Mouse (Mus musculus): Measurements from ENCODE around the gene Pacs2.
A peak's percentile ranks its signal among the peaks of the same experiment; 100 is the strongest.

Gene Pacs2

DNA sequence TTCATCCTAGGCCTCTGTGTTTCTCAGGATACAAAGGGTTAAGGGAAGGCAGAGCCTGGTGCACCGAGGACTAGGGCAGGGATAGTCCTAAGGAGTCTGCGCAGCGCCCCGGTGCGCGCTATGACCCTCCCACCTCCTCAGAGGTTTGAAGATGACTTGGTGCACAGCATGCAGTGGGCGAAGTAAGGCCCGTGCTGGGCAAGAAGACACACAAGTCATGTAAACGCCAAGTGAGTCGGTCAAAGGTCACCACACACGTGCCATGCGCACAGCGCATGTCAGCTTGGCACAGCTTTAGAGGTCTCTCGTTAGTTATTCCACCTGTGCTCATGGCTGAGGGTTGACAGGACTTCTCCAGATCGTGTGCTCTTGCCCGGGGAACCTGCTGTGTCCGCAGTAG is 75.7 kb downstream of the Pacs2 start:
- DNase-seq (ENCODE audit: low spot score) = no peak

DNA sequence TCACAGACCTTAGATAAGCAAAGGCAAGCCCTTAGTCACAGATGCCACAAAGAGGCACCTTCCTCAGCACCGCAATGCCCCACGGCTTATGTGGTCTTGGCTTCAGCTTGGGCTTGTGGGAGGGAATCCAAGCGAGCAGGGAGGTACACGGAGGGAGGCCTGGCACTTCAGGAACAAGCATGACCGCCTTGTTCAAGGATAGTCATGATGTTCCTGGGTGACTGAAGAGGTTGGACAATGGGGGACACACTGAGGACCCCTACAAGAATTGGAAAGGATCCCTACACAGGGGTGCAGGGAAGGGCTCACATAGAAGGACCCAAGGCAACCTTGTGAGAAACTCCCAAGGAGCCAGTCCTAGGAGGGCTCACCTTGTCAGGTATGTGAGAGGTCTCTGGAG is 82.7 kb downstream of the Pacs2 start:
- no peak for DNase-seq (ENCODE audit: low spot score)

DNA sequence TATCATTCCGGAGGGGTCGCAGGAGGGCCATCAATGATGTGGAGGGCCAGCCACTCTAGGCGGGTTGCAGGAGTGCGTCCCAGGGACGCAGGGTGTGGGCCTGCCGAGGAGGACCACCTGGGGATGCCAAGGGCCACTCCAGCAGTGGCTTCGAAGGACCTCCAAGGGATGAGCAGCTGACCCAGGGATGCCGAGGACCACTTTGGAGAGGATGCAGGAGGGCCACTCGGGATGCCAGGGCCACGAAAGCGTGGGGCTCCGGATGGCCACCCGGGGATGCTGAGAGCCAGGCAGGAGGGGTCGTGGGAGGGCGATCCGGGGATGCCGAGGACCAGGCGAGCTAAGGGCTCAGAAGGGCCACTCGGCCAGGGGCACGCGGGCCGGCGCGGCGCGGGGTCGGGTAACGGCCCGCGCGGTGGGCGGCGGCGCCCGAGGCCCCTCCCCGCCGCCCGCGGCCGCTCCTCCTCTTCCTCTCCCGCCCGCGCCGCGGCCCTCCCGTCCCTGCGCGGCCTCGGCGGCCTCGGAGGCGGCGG is 83.5 kb downstream of the Pacs2 start, which contains the start of gene Mta1:
Gene Mta1 (plus strand): TSS at position 530 of the 533 bp plus-strand sequence.
- DNase-seq (ENCODE audit: low spot score) = peak; percentile 81

DNA sequence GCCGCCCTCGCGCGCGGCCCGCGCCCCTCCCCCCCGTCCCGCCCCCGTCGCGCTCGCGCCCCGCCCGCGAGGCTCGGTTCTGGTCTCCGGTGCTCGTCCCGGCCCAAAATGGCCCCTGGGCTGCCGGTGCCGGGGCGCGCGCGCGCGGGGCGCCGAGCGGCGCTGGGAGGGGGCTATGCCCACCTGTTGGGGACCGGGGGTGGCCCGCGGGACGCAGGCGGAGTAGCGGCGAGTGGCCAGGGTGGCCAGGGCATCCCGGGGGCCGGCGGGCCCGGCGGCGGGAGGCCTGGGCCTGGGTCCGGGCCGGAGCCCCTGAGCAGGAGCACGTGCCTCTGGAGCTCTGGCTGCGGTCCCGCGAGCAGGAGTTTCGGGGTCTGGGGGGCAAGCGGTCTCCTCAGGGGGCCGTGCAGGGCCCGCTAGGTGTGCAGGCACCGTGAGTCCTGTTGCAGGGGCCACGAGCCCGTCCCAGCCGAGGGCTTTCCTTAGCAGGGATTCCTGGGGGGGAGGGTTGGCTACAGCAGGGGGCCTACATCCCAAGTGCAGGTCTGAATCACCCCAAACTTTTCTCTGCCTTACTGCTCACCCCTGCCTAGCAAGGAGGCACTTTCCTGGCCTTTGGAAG is 84.3 kb downstream of the Pacs2 start:
- peak; percentile 20 for DNase-seq (ENCODE audit: low spot score)

DNA sequence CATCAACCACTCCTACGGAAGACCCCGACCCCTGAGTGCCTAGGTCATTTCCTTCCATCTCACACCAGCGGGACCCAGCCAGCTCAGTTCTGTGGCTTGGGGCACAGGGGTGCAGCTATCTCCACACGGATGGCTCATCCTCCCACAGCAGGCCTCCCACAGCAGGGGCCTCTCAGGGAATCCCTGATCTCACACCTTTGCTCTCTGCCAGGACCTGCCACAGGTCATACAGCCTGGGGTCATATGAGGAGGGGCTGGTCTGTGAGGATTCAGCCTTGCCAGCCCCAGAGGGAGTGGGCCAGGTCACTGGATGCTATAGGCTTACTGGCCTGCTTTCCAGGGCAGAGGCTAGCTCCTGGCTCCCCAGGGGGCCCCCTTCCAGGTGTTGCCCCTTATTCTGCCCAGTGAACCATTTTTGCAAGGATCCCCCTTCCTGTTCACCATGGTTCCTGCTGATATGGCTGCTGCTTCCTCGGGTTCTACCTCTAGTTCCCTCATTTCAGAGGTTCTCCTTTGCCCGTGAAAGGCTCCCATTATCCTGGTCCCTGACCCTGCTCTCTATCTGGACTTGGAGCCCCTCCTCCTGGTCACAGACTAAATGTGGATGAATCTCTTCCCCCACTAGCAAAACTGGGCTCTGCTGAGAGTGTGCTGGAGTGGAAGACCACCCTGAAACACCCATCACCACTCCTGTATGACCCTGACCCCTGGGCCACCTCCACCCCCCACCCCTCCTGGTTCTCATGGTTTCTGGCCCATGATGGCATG is 85.3 kb downstream of the Pacs2 start:
- DNase-seq (ENCODE audit: low spot score) = no peak

DNA sequence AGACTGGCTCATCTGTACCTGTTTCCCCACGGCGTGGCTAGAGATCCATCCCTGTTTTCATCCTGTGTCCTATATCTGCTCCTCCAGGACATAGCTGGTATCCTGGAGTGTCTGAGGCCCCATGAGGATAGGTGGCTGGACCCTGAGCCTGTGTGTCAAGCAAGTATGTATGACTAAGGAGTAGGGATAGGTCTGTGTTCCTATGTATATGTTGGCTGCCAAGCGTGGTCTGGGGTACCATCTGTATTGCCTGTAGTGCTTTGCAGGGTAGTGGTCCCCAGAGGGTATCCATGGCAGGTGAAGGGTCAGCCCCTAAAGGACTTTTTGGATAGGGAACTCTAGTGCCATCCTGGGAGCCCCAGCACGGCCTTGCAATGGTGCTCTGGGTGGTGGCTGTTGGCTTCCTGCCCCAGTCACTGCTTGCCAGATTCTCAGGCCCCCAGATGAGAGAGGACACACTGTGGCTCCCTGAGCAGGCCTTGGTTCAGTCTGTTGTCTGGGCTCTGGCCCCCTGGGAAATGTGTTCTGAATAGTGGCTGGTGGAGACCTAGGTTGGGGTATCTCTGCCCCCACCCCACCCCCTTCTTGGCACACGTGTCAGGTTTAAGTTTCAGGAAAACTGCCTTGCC is 86.3 kb downstream of the Pacs2 start:
- no peak for DNase-seq (ENCODE audit: low spot score)

DNA sequence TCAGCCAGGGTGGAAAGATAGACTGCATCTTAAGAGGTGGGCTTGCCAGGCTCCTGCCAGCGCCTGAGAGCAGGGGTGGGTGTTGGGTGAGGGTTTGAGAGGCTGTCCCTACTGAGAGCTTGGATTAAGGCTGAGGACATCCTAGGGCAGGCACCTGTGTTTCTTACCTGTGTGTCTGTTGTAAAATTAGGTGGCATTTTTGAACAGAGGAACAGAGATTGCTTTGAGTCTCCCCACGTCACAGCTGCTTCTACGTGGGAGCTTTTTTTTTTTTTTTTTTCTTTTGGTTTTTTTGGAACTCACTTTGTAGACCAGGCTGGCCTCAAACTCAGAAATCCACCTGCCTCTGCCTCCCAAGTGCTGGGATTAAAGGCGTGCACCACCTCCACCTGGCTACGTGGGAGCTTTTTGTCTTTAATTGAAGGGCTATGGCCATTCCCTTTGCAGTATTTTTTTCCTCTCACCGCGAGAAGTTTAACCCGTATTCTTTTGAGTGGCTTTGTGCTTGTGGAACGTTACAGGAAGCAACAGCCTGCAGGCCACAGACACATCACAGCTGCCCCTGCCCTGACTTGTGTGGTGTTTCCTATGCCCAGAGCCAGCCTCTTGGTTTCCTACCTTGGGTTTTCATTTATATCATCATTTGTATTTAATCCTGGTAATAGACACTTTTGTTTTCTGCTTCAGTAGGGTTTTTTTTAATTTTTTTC is 87.1 kb downstream of the Pacs2 start:
- DNase-seq (ENCODE audit: low spot score) = no peak

DNA sequence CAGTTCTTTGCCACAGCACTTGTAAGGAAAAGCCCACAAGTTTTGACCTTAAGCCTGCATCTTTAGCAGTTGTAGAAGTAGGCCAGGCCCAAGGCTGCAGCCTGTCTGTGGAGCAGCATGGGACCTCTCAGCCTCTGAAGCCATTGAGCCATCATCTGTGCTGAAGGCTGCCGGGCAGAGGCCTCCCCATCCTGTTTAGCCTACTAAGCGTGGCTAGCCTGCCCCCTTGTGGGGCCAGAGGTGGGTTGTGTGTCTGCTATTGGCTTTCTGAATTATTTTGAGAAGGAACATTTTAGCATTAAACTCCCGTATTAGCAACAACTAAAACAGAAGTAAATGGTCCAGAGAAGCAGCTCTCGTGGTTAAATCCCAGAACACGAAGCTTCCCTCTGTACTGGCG is 88.2 kb downstream of the Pacs2 start:
- DNase-seq (ENCODE audit: low spot score) = peak; percentile 61

DNA sequence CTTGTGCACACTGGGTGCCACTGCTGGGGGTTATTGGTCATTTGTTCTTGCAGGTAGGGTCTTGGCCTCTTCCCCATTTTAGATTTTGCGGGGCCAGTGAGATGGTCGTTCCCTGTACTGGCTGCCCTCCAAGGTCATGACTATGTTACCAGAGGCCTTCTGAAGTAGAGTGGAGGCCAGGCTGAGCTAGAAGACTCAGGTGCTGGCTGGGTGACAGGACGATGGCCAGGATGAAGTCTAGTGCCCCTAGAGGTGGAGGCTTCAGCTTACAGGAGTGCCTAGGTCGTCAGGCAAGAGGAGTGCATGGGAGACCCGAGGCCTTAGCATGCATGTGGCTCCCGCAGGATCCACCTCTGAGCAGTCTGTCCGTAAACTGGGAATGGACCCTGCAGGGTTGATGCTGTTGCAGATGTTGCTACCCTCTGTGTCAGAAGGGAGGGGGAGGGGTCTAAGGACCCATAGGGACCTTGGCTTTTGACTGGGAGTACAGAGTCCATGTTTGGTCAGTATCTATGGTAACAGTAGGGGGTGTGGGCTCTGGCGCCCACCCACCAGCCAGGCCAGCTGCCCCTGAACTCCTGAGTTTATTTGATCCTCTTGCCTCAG is 89.6 kb downstream of the Pacs2 start:
- DNase-seq (ENCODE audit: low spot score) = no peak

DNA sequence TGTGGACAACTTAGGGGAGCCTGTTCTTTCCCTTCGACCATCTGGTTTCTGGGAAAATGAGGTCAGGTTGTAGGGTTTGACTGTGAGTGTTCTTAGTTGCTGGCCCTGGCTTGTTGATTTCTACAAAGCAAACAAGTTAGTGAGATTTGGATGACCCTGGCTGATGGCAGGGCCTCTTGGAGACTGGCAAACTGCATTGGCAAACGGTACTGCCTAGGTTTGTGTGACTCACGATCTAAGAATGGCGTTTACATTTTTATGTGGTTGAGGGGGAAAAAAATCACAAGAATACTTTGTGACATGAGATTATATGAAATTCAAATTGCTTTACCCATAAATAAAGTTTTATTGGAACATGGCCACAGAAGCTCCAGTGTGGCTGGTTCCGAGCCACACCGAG is 92.1 kb downstream of the Pacs2 start:
- no peak for DNase-seq (ENCODE audit: low spot score)

DNA sequence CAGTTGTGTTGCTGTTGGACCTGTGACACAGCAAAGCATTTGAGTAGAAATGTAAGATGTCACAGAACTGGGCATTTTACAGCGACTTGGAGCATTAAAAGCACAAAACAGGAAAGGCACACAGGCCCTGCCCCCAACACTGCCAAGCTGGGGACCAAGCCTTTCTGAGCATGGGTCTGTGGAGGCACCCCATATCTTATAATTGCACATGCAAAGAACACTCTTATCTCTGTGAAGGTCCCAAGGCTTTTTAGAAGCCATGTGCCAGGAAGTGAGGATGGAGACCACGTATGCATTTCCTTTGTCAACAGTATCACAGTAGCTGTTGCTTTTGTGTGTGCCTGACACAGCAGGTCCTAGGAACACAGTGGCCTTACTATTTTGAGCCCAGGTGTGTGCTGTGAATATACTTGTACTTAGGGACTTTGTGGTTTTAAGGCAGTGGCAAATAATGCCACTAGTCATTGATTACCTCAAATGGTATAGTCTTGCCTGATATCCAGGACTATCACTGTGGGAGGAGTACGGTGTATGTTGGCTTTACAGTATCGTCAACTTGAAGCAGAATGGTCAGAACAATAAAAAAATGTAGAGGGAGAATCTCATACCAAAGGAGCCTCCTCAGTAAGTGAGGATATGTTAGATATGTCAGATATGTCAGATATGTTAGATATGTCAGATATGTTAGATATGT is 93.3 kb downstream of the Pacs2 start:
- no peak for DNase-seq (ENCODE audit: low spot score)

DNA sequence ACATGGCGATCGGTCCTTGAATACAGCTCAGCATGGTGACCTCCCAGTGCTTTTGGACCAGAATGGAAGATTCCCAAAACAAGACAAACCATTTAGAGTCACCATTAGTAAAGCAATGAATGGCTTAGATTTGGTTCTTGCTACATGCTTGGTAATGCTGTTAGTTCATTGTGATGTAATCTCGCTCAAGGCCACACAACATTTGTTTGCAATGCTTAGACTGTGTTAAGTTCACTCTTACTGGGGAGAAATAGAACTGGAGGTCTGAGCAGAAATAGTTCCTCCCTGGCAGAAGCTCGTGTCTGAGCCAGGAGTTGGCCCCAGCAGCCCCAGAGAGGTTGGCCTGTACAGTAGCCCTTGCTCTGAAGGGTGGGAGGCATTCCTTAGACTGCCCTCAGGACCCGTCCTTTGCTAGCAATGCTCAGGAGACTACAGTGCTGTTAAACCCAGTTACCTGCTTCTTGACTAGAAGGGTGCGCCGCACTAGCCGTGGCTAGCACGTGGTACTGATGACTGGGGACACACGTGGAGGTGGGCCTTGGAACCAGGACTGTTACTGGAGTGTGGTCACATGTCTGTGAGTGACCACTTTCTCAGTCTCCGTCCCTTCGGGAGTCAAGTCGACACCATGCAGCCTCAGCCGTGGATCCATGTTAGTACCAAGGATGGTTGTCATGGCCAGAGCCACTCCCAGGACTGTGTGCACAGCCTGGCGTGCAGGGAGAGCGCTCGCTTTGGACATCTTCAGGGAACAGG is 94.4 kb downstream of the Pacs2 start:
- DNase-seq (ENCODE audit: low spot score) = no peak

DNA sequence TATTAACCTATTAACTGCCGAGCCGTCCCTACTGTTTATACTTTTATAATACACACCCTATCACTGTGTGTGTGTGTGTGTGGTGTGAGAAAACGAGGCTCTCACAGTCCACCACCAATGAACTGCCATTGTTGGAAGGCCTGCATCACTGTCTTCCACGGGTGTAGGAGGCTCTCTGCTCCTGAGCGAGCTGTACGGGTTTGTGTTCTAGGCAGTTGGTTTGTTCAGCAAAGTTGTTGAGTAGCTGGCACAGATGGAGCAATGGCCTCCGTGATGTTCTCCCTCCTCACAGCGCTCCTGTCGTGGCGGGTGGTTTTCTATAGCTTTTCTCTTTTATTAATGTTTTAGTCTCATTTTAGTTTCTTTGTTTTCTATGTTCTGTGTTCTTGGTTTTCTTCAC is 95.5 kb downstream of the Pacs2 start:
- DNase-seq (ENCODE audit: low spot score) = no peak

DNA sequence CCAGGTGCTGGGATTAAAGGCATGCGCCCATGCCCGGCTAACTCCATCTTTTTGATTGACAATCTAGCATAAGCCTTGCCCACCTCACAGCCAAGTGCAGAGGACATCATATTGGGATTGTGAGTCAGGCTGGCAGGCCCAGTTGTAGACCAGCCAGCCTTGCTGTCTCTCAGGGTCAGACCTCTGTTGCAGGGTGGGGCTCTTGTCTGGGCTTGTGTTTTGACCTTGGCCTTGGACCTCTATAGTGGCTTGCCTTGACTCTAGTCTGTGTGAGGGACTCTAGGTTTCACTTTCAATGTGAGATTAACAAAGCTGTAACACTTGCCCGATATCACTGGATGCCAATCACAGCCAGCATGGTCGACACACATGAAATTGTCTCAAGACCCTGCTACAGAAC is 99.8 kb downstream of the Pacs2 start:
- DNase-seq (ENCODE audit: low spot score) = no peak

DNA sequence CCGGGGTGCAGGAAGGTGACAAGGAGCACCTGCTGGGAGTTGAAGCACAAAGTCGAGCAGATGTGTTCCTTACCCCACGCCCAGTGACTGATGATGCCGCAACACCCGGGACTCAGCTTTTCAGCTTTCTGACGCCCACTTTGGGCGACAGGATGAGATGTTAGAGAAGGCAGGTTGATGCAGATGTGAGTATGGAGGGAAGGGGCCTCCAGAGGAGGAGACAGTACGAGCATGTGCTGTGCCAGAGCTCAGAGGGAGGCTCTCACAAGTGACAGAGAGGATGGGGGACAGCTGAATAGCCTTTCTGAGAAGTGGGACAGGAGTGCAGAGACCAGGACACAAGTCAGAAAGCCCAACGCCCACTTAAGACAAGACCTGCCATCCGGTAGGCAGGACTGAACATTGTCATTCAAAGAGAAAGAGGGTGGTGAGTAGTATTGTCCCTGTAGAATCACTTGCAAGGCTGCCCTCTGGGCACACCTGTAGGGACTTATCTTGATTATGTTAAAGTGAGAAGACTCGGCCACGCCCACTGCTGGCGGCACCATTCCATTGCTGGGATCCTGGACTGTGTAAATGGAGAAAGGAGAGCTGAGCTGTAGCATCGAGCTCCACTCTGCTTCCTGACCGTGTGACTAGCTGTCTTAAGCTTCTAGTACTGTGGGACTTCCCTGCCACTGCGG is 100.7 kb downstream of the Pacs2 start:
- DNase-seq (ENCODE audit: low spot score) = no peak

DNA sequence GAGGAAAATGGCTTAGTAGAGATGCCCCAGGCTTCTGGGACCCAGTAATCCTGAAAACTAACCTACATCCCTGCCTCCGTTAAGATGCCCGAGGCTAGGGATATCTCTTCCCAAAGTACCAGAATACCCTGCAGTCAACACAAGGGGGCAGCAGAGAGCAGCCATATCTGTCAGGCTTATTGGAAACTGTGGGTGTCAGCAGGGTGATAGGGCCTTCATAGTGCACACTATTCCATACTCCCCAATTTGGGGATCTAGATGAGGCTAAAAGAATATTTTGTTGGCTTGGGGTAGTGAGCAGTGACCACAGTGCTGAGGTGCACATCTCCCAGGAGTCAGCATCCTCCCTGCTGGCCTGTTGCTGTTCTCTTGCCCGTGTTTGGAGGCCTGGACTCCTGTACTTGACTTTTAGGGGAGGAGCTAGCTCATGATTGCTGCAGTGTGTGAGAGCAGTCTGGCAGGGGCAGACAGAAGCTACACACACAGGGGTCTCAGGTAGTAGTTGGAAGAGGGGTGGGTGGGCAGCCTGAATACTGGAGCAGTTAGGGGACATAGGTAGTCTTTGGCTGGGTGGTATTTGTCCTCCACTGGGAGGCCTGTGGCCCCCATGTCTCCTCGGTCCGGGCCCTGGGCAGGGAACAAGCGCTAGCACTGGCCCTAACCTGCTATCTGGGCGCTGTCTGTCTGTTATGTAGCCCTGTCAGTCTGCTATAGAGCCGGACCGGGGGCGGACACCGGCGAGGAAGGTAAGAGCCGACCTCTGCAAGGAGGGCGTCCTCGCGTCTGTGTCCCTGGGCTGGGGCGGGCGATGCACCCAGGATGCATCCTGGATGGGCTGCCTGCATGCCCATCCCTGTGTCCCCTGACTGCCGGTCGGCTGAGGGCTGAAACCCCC is 105.5 kb downstream of the Pacs2 start:
- peak; percentile 86 for DNase-seq (ENCODE audit: low spot score)
